Mouse (Mus musculus) left cerebral cortex, postnatal 14 days (tissue): ENCODE results near the gene Arfgap1. TPM values are rescaled to one million over a fixed set of nuclear protein-coding genes. Genes with fewer than 3 reads are reported as not detected.
A peak's percentile ranks its signal among the peaks of the same experiment; 100 is the strongest.

ENCODE experiments used
- DNase-seq, 2 experiments: peaks; one replicate each; pipeline ENCODE4 v3.0.0; 2021 to 2022; ENCODE audit warnings: low spot score in 2 of 2, mixed read lengths in 1 of 2
- intact Hi-C: fragments of 180-260 bp; cut with DNase I; formaldehyde crosslinking; loops from one replicate; pipeline ENCODE4 v1.15.1; 2025
- long read RNA-seq, 2 experiments: library from polyadenylated mRNA; stranded (forward); transcript quantifications; one replicate each; pipeline ENCODE4 v2.0.0; 2021
- total RNA-seq, 2 experiments: library from RNA; stranded (reverse); gene quantifications; 2 replicates each; pipeline ENCODE4 v1.2.3; 2021

Arfgap1 gene
- 100 to 1,000 TPM; 136 to 137 TPM for total RNA-seq
- long read RNA-seq, experiment 1, transcript Arfgap1-201 (14 exons, 2,714 nt) = major isoform, 8 of 192 reads
- long read RNA-seq, experiment 1, partial matches to known transcripts = 13 of 192 reads
- long read RNA-seq, experiment 1, other reads (novel, unspliced or antisense) = 171 of 192 reads
- long read RNA-seq, experiment 2, transcript Arfgap1-201 (14 exons, 2,714 nt) = major isoform, 10 of 171 reads
- long read RNA-seq, experiment 2, partial matches to known transcripts = 16 of 171 reads
- long read RNA-seq, experiment 2, other reads (novel, unspliced or antisense) = 144 of 171 reads

GRCm38 (mm10) chr2:180967010-180967763 is at the start of gene Arfgap1:
Arfgap1 (plus strand) TSS chr2:180967225.
- DNase-seq = peak; percentile 93 to 95
- intact Hi-C loops = no loop called here

GRCm38 (mm10) chr2:180919913-180920809 is 46.9 kb upstream of the Arfgap1 start:
- intact Hi-C loops = loop anchor here (5.0 kb wide), 1 partner anchor 152 kb away; no protein-coding TSS in a partner anchor
- DNase-seq = no peak

GRCm38 (mm10) chr2:180920810-180921400 is 46.1 kb upstream of the Arfgap1 start, which contains the start of gene Ythdf1:
Ythdf1 (minus strand) TSS chr2:180920949.
- intact Hi-C loops = loop anchor here (5.0 kb wide), 1 partner anchor 151 kb away; no protein-coding TSS in a partner anchor
- DNase-seq = peak; percentile 95 to 98

- intact Hi-C loops = loop anchor here (5.0 kb wide), 1 partner anchor 150 kb away; no protein-coding TSS in a partner anchor
Measured at GRCm38 (mm10) chr2:180922739-180923138, 44.3 kb upstream of the Arfgap1 start.

GRCm38 (mm10) chr2:180925176-180925575 is 41.8 kb upstream of the Arfgap1 start:
- peak; percentile 63 to 79 for DNase-seq
- intact Hi-C loops = loop anchor here (1.0 kb wide), 1 partner anchor 39 kb away; no protein-coding TSS in a partner anchor

More at GRCm38 (mm10) chr2:180922739-180923138, 44.3 kb upstream of the Arfgap1 start:
- no peak for DNase-seq

GRCm38 (mm10) chr2:180928723-180929122 is 38.3 kb upstream of the Arfgap1 start, which contains the start of gene Birc7:
Birc7 (plus strand) TSS chr2:180929023.
- intact Hi-C loops = no loop called here
- DNase-seq = no peak

- intact Hi-C loops = no loop called here
Measured at GRCm38 (mm10) chr2:180932418-180932817, 34.6 kb upstream of the Arfgap1 start.

GRCm38 (mm10) chr2:180940187-180940586 is 26.8 kb upstream of the Arfgap1 start:
- intact Hi-C loops = no loop called here
- DNase-seq = no peak

More at GRCm38 (mm10) chr2:180932418-180932817, 34.6 kb upstream of the Arfgap1 start:
- DNase-seq = no peak

GRCm38 (mm10) chr2:180941869-180942268 is 25.2 kb upstream of the Arfgap1 start:
- DNase-seq = peak; percentile 54 to 57
- intact Hi-C loops = no loop called here

GRCm38 (mm10) chr2:180949947-180950346 is 17.1 kb upstream of the Arfgap1 start:
- DNase-seq = no peak
- intact Hi-C loops = no loop called here

GRCm38 (mm10) chr2:180952731-180953171 is 14.3 kb upstream of the Arfgap1 start:
- peak; percentile 44 to 45 for DNase-seq
- intact Hi-C loops = no loop called here

GRCm38 (mm10) chr2:180953638-180954037 is 13.4 kb upstream of the Arfgap1 start:
- no peak for DNase-seq
- intact Hi-C loops = no loop called here

GRCm38 (mm10) chr2:180954061-180955047 is 12.7 kb upstream of the Arfgap1 start, which contains the start of gene Nkain4:
Nkain4 (minus strand) TSS chr2:180954699.
- DNase-seq = peak; percentile 48 to 60
- intact Hi-C loops = no loop called here

- DNase-seq = no peak
- intact Hi-C loops = no loop called here
Measured at GRCm38 (mm10) chr2:180959605-180960004, 7.4 kb upstream of the Arfgap1 start.

- DNase-seq = no peak
- intact Hi-C loops = no loop called here
Measured at GRCm38 (mm10) chr2:180960187-180960586, 6.8 kb upstream of the Arfgap1 start.

- intact Hi-C loops = no loop called here
- DNase-seq = no peak
Measured at GRCm38 (mm10) chr2:180962616-180963308, 4.3 kb upstream of the Arfgap1 start.

- DNase-seq = peak; percentile 76 to 79
- intact Hi-C loops = loop anchor here (1.0 kb wide), 1 partner anchor 39 kb away; no protein-coding TSS in a partner anchor
Measured at GRCm38 (mm10) chr2:180963956-180964355, 3.1 kb upstream of the Arfgap1 start.
